Mouse (Mus musculus) cerebellum, adult 2 months (tissue): Measurements from ENCODE around the gene Rbms3. TPM values are rescaled to one million over a fixed set of nuclear protein-coding genes. Genes with fewer than 3 reads are reported as not detected.

Experiments used
- DNase-seq, 2 experiments: peaks; one replicate each; pipeline ENCODE4 v3.0.0; 2021
- H3K27ac ChIP-seq: fragments of 200-500 bp; 2 replicates; pipeline ENCODE4 v1.5.1; 2012; ENCODE audit warnings: low read length, control low read depth, inconsistent platforms; ENCODE audit not compliant: insufficient read depth
- H3K27me3 ChIP-seq: fragments of 200-500 bp; 2 replicates; pipeline ENCODE4 v1.6.1; 2012; ENCODE audit warnings: inconsistent platforms, mild to moderate bottlenecking, low read length, moderate library complexity; ENCODE audit not compliant: control insufficient read depth, insufficient read depth
- H3K4me1 ChIP-seq: fragments of 200-500 bp; 2 replicates; pipeline ENCODE4 v1.6.1; 2011; ENCODE audit warnings: low read length; ENCODE audit not compliant: control insufficient read depth, insufficient read depth
- H3K4me3 ChIP-seq: fragments of 200-500 bp; replicated peaks from 2 replicates; pipeline ENCODE3; 2011; ENCODE audit warnings: mild to moderate bottlenecking, low read depth, low read length, control low read depth; ENCODE audit not compliant: insufficient read depth
- CTCF ChIP-seq: fragments of 200-500 bp; IDR thresholded peaks from 2 replicates; pipeline ENCODE4 v1.5.1; 2011; ENCODE audit warnings: low read depth, mild to moderate bottlenecking, control low read depth, low read length, moderate library complexity, borderline replicate concordance; ENCODE audit not compliant: insufficient read depth
- POLR2A ChIP-seq: fragments of 200-500 bp; IDR thresholded peaks from 2 replicates; pipeline ENCODE4 v1.6.1; 2011; ENCODE audit warnings: low read length, control low read depth, borderline replicate concordance; ENCODE audit not compliant: insufficient read depth
- WGBS: fragments of 180-500 bp; shearing (Covaris S2); methylation state at CpG from one replicate; pipeline ENCODE4 v1.1.7; 2018; 5-methylcytosine and 5-hydroxymethylcytosine counted together
- polyA plus RNA-seq: library from polyadenylated mRNA; depleted of rRNA; stranded (reverse); fragments of >200 nt; gene quantifications from 2 replicates; pipeline ENCODE4 v1.2.3, GENCODE M21; 2012

The Rbms3 gene
- polyA plus RNA-seq, 1 experiment = 13.3 TPM

GRCm38 (mm10) chr9:116905646-116906045 lies 724.1 kb downstream of the Rbms3 start:
- no peak for TF ChIP-seq POLR2A
- TF ChIP-seq CTCF = no peak
- no peak for DNase-seq
- Histone ChIP-seq H3K27ac (no peak overlapping the region), H3K4me3 (no peak overlapping the region), H3K27me3 (no peaks in the 10 kb centered on the region), H3K4me1 (no peaks in the 10 kb centered on the region)
- WGBS = 28% methylated on average over 2 of the region's 2 CpGs

- Histone ChIP-seq H3K4me3 (no peak overlapping the region), H3K27ac (no peak overlapping the region), H3K4me1 (no peaks in the 10 kb centered on the region), H3K27me3 (no peaks in the 10 kb centered on the region)
- DNase-seq = no peak
- 60% methylated on average over 11 of the region's 11 CpGs for WGBS
- TF ChIP-seq CTCF (no peak), POLR2A (no peak)
Observed at GRCm38 (mm10) chr9:116903304-116903993, 726.3 kb downstream of the Rbms3 start.

- no peaks in the 10 kb centered on the region for H3K4me1 ChIP-seq
- no peak overlapping the region for H3K27ac ChIP-seq
- no peak for DNase-seq
- no peaks in the 10 kb centered on the region for H3K27me3 ChIP-seq
- TF ChIP-seq CTCF = no peak
- no peak for TF ChIP-seq POLR2A
- no peak overlapping the region for H3K4me3 ChIP-seq
- 74% methylated on average over 15 of the region's 15 CpGs for WGBS
Observed at GRCm38 (mm10) chr9:116899403-116899802, 730.3 kb downstream of the Rbms3 start.

GRCm38 (mm10) chr9:116886973-116887680 lies 742.6 kb downstream of the Rbms3 start:
- 85% methylated on average over 9 of the region's 9 CpGs for WGBS
- no peaks in the 10 kb centered on the region for H3K4me1 ChIP-seq
- DNase-seq = no peak
- H3K27me3 ChIP-seq = no peaks in the 10 kb centered on the region
- H3K27ac ChIP-seq = no peak overlapping the region
- H3K4me3 ChIP-seq = no peak overlapping the region
- TF ChIP-seq CTCF (no peak), POLR2A (no peak)

- no peak overlapping the region for H3K4me3 ChIP-seq
- no peak for DNase-seq
- H3K27ac ChIP-seq = no peak overlapping the region
- H3K27me3 ChIP-seq = no peaks in the 10 kb centered on the region
- TF ChIP-seq POLR2A (no peak), CTCF (no peak)
- 93% methylated on average over 5 of the region's 5 CpGs for WGBS
- H3K4me1 ChIP-seq = no peaks in the 10 kb centered on the region
Observed at GRCm38 (mm10) chr9:116885617-116886016, 744.1 kb downstream of the Rbms3 start.

GRCm38 (mm10) chr9:116880503-116880902 lies 749.2 kb downstream of the Rbms3 start:
- H3K4me1 ChIP-seq = no peaks in the 10 kb centered on the region
- no peaks in the 10 kb centered on the region for H3K27me3 ChIP-seq
- WGBS = 83% methylated on average over 4 of the region's 4 CpGs
- H3K27ac ChIP-seq = no peak overlapping the region
- TF ChIP-seq CTCF = no peak
- TF ChIP-seq POLR2A = no peak
- DNase-seq = no peak
- H3K4me3 ChIP-seq = no peak overlapping the region

GRCm38 (mm10) chr9:116879600-116880457 lies 749.9 kb downstream of the Rbms3 start:
- no peaks in the 10 kb centered on the region for H3K4me1 ChIP-seq

More at GRCm38 (mm10) chr9:116879600-116880457, 749.9 kb downstream of the Rbms3 start:
- no peak for DNase-seq
- Histone ChIP-seq H3K4me3 (no peak overlapping the region), H3K27ac (no peak overlapping the region), H3K27me3 (no peaks in the 10 kb centered on the region)
- TF ChIP-seq CTCF (no peak), POLR2A (no peak)
- 89% methylated on average over 10 of the region's 10 CpGs for WGBS
